Mouse (Mus musculus): Measurements from ENCODE around the gene Rfx4.

- TF ChIP-seq CTCF (IDR thresholded peaks at IDR 0.05) (peak; percentile 29), EP300 (IDR thresholded peaks at IDR 0.05; ENCODE audit: insufficient read depth, low read depth, low read length) (peak; percentile 44; the same call in 1 of the 2 replicates), POLR2A (IDR thresholded peaks at IDR 0.05; ENCODE audit: insufficient read depth, low read depth, low read length) (peak; percentile 63; the same call in 1 of the 2 replicates)
Measured at GRCm38 (mm10) chr10:84916810-84917730, 161.2 kb downstream of the Rfx4 start, which contains the start of gene Ric8b.

All from heart, adult 2 months (tissue).